Mouse (Mus musculus) liver (tissue): ENCODE data around the gene Kif1c.

Experiments
- DNase-seq: peaks from one replicate; pipeline ENCODE4 v3.0.0-alpha.2; 2020; ENCODE audit warnings: mixed read lengths

Gene Kif1c

GRCm38 (mm10) chr11:70699722-70700556 lies at the start of gene Kif1c, which contains the start of gene Inca1:
TSS of gene Kif1c (plus strand) at chr11:70700548.
TSS of gene Inca1 (minus strand) at chr11:70700155.
- peak; percentile 95 for DNase-seq

GRCm38 (mm10) chr11:70651391-70651790 lies 49.0 kb upstream of the Kif1c start:
- peak; percentile 63 for DNase-seq

- DNase-seq, result no peak
Observed at GRCm38 (mm10) chr11:70652029-70652883, 48.1 kb upstream of the Kif1c start.

GRCm38 (mm10) chr11:70652884-70653344 lies 47.4 kb upstream of the Kif1c start:
- no peak for DNase-seq

GRCm38 (mm10) chr11:70653345-70654197 lies 46.8 kb upstream of the Kif1c start:
- peak; percentile 86 for DNase-seq

GRCm38 (mm10) chr11:70654198-70654922 lies 46.0 kb upstream of the Kif1c start, which contains the start of gene Pfn1:
TSS of gene Pfn1 (minus strand) at chr11:70654644.
- DNase-seq, result peak; percentile 92

GRCm38 (mm10) chr11:70654923-70655570 lies 45.3 kb upstream of the Kif1c start:
- DNase-seq, result peak; percentile 86

GRCm38 (mm10) chr11:70655571-70656455 lies 44.5 kb upstream of the Kif1c start:
- DNase-seq, result peak; percentile 66

- DNase-seq, result no peak
Observed at GRCm38 (mm10) chr11:70656456-70656927, 43.9 kb upstream of the Kif1c start.

- DNase-seq, result peak; percentile 45
Observed at GRCm38 (mm10) chr11:70656964-70657363, 43.4 kb upstream of the Kif1c start, which contains the start of gene Eno3. TSS of gene Eno3 (plus strand) at chr11:70657202.

- no peak for DNase-seq
Observed at GRCm38 (mm10) chr11:70657573-70657972, 42.8 kb upstream of the Kif1c start.

- DNase-seq, result no peak
Observed at GRCm38 (mm10) chr11:70657991-70658390, 42.4 kb upstream of the Kif1c start.

GRCm38 (mm10) chr11:70658521-70658920 lies 41.8 kb upstream of the Kif1c start:
- no peak for DNase-seq

GRCm38 (mm10) chr11:70658942-70659341 lies 41.4 kb upstream of the Kif1c start:
- no peak for DNase-seq

- no peak for DNase-seq
Observed at GRCm38 (mm10) chr11:70660571-70660970, 39.8 kb upstream of the Kif1c start.

- DNase-seq, result no peak
Observed at GRCm38 (mm10) chr11:70663101-70663500, 37.2 kb upstream of the Kif1c start.

- no peak for DNase-seq
Observed at GRCm38 (mm10) chr11:70663957-70664356, 36.4 kb upstream of the Kif1c start.

- no peak for DNase-seq
Observed at GRCm38 (mm10) chr11:70664741-70665140, 35.6 kb upstream of the Kif1c start.

- DNase-seq, result no peak
Observed at GRCm38 (mm10) chr11:70666687-70667086, 33.7 kb upstream of the Kif1c start.
